Comparison of ENCODE assay signal across 9 mouse cellular contexts in genomic region chr8:123155177-123155576, GRCm38 (mm10). TPM values are rescaled to one million over a fixed set of nuclear protein-coding genes. Genes with fewer than 3 reads are reported as not detected.
DNase-seq lines count a peak whose midpoint lies in the region; ATAC-seq and TF ChIP-seq lines count a peak whose summit lies in the region.
"Had no signal": no experiment of that assay in that cellular context is flagged by ENCODE, and none has a peak within 500 bp of the region (broad histone marks: within the 10 kb centered on the region; RNA-seq: fewer than 3 reads in every experiment).

No protein-coding gene starts in this region.

- no peak overlapping the region for H3K4me3 ChIP-seq in forebrain, postnatal 0 days (ENCODE audit: low read depth, low read length)
- H3K4me3 ChIP-seq in forebrain, embryonic 10.5 days = no peak overlapping the region
- H3K4me3 ChIP-seq in midbrain, embryonic 11.5 days (ENCODE audit: low read depth, low read length) = no peak overlapping the region
- no peak overlapping the region for H3K4me3 ChIP-seq in midbrain, embryonic 13.5 days (replicated peaks)

- peak; percentile 53 for TF ChIP-seq CTCF in forebrain, postnatal 0 days (IDR thresholded peaks at IDR 0.05; ENCODE audit: low read depth)

- no peak overlapping the region for H3K4me2 ChIP-seq in forebrain, postnatal 0 days (ENCODE audit: low read depth)
- no peak overlapping the region for H3K4me2 ChIP-seq in midbrain, embryonic 11.5 days
- no peak overlapping the region for H3K4me2 ChIP-seq in midbrain, embryonic 13.5 days (replicated peaks)

- no peak overlapping the region for H3K9ac ChIP-seq in forebrain, postnatal 0 days
- H3K9ac ChIP-seq in midbrain, embryonic 11.5 days (ENCODE audit: low read length) = no peak overlapping the region
- no peak overlapping the region for H3K9ac ChIP-seq in midbrain, embryonic 13.5 days (replicated peaks)

- H3K27ac ChIP-seq in forebrain, postnatal 0 days (ENCODE audit: low read depth, low read length) = no peak overlapping the region
- H3K27ac ChIP-seq in forebrain, embryonic 10.5 days = no peak overlapping the region
- no peak overlapping the region for H3K27ac ChIP-seq in midbrain, embryonic 11.5 days (ENCODE audit: low read depth, low read length)
- no peak overlapping the region for H3K27ac ChIP-seq in midbrain, embryonic 13.5 days

- DNase-seq in forebrain, postnatal 0 days = no peak
- DNase-seq in forebrain, embryonic 10.5 days (ENCODE audit: extremely low spot score, low spot score) = no peak
- DNase-seq in midbrain, embryonic 11.5 days (ENCODE audit: low spot score, missing footprints) = peak; percentile 60
- DNase-seq in kidney, postnatal 25 days = peak; percentile 32 to 57
- DNase-seq in retina, postnatal 1 day = peak; percentile 38
- no peak for DNase-seq in layer of hippocampus, postnatal 14 days (ENCODE audit: low spot score in 2 of 2)

- H3K4me1 ChIP-seq in forebrain, postnatal 0 days (ENCODE audit: insufficient read depth) = no peaks in the 10 kb centered on the region
- peaks cover 34% of the 10 kb centered on the region for H3K4me1 ChIP-seq in forebrain, embryonic 10.5 days
- H3K4me1 ChIP-seq in midbrain, embryonic 11.5 days (ENCODE audit: control insufficient read depth, insufficient read depth, low read length) = peaks cover 4% of the 10 kb centered on the region; the same call in 1 of the 2 replicates
- 0 out of 2 replicates have a peak, but pooled peaks cover 6% of the 10 kb centered on the region for H3K4me1 ChIP-seq in midbrain, embryonic 13.5 days (replicated peaks)

- no peaks in the 10 kb centered on the region for H3K27me3 ChIP-seq in forebrain, postnatal 0 days (ENCODE audit: insufficient read depth, low read length)
- H3K27me3 ChIP-seq in forebrain, embryonic 10.5 days (ENCODE audit: poor library complexity, severe bottlenecking) = no peaks in the 10 kb centered on the region
- no peaks in the 10 kb centered on the region for H3K27me3 ChIP-seq in midbrain, embryonic 11.5 days (ENCODE audit: control insufficient read depth, insufficient read depth, low read length)
- no peaks in the 10 kb centered on the region for H3K27me3 ChIP-seq in midbrain, embryonic 13.5 days

- no peak for ATAC-seq in forebrain, postnatal 0 days
- no peak for ATAC-seq in midbrain, embryonic 11.5 days (ENCODE audit: low FRiP score)
- ATAC-seq in midbrain, embryonic 13.5 days = no peak
- no peak for ATAC-seq in megakaryocyte-erythroid progenitor cell, adult 5-6 weeks (replicated peaks; ENCODE audit: low FRiP score, low TSS enrichment, poor library complexity, severe bottlenecking)

- H3K9me3 ChIP-seq in forebrain, postnatal 0 days (ENCODE audit: low read length) = no peaks in the 10 kb centered on the region
- H3K9me3 ChIP-seq in forebrain, embryonic 10.5 days = no peaks in the 10 kb centered on the region
- H3K9me3 ChIP-seq in midbrain, embryonic 11.5 days (ENCODE audit: control insufficient read depth, low read length) = no peaks in the 10 kb centered on the region
- no peaks in the 10 kb centered on the region for H3K9me3 ChIP-seq in midbrain, embryonic 13.5 days

- WGBS in forebrain, postnatal 0 days = 78% methylated on average over 5 of the region's 5 CpGs
- WGBS in forebrain, embryonic 10.5 days = 72% methylated on average over 5 of the region's 5 CpGs
- WGBS in midbrain, embryonic 11.5 days = 80% methylated on average over 5 of the region's 5 CpGs
- 88% methylated on average over 5 of the region's 5 CpGs for WGBS in midbrain, embryonic 13.5 days

- H3K36me3 ChIP-seq in forebrain, postnatal 0 days (ENCODE audit: insufficient read depth) = no peaks in the 10 kb centered on the region
- no peaks in the 10 kb centered on the region for H3K36me3 ChIP-seq in forebrain, embryonic 10.5 days (replicated peaks)
- H3K36me3 ChIP-seq in midbrain, embryonic 11.5 days (ENCODE audit: control insufficient read depth, insufficient read depth, low read length) = no peaks in the 10 kb centered on the region
- no peaks in the 10 kb centered on the region for H3K36me3 ChIP-seq in midbrain, embryonic 13.5 days

RNA-seq across cellular contexts. Expression of gene Sult5a1, which starts 2.9 kb away (rescaled TPM):
- total RNA-seq in forebrain, postnatal 0 days (2014; rRNA removed) = 0.71 and 5.0 TPM in 2 replicates
- 0.89 and 0.96 TPM in 2 replicates for polyA plus RNA-seq in forebrain, postnatal 0 days (2015; fragmentation: Nextera tagmentation; extraction: Ambion mirVana)
- 2.2 and 2.7 TPM in 2 replicates for polyA plus RNA-seq in forebrain, embryonic 10.5 days (2016; fragmentation: Nextera tagmentation; extraction: Ambion mirVana)
- 2.9 and 3.2 TPM in 2 replicates for polyA plus RNA-seq in midbrain, embryonic 11.5 days (2014; fragmentation: Nextera tagmentation; extraction: Ambion mirVana)
- 0.77 and 1.0 TPM in 2 replicates for polyA plus RNA-seq in midbrain, embryonic 13.5 days (2015; fragmentation: Nextera tagmentation; extraction: Ambion mirVana)
- total RNA-seq in megakaryocyte-erythroid progenitor cell, adult 5-6 weeks (2014; fragmentation: Nextera tagmentation) = not detected in 2 replicates
- not detected in 2 replicates for total RNA-seq in megakaryocyte-erythroid progenitor cell, adult 5-6 weeks (2017)
- total RNA-seq in layer of hippocampus, postnatal 14 days (2021) = 1 to 10 TPM; 2.2 to 2.9 TPM

RNA-seq across cellular contexts. Expression of gene Dpep1, which starts 30.9 kb away (rescaled TPM):
- total RNA-seq in forebrain, postnatal 0 days (2014; rRNA removed) = 0.15 and 0.57 TPM in 2 replicates
- polyA plus RNA-seq in forebrain, postnatal 0 days (2015; fragmentation: Nextera tagmentation; extraction: Ambion mirVana) = 0.23 and 0.46 TPM in 2 replicates
- 10.1 and 11.4 TPM in 2 replicates for polyA plus RNA-seq in forebrain, embryonic 10.5 days (2016; fragmentation: Nextera tagmentation; extraction: Ambion mirVana)
- 1.7 and 2.2 TPM in 2 replicates for polyA plus RNA-seq in midbrain, embryonic 11.5 days (2014; fragmentation: Nextera tagmentation; extraction: Ambion mirVana)
- not detected in 2 replicates for polyA plus RNA-seq in midbrain, embryonic 13.5 days (2015; fragmentation: Nextera tagmentation; extraction: Ambion mirVana)
- not detected in 2 replicates for total RNA-seq in megakaryocyte-erythroid progenitor cell, adult 5-6 weeks (2014; fragmentation: Nextera tagmentation)
- total RNA-seq in megakaryocyte-erythroid progenitor cell, adult 5-6 weeks (2017) = not detected in 2 replicates
- under 1 TPM; 0.50 to 0.71 TPM for total RNA-seq in layer of hippocampus, postnatal 14 days (2021)
- total RNA-seq: ES-E14 had no signal

RNA-seq across cellular contexts. Expression of gene Cpne7, which starts 38.0 kb away (rescaled TPM):
- 30.2 and 32.6 TPM in 2 replicates for total RNA-seq in forebrain, postnatal 0 days (2014; rRNA removed)
- 13.5 and 25.0 TPM in 2 replicates for polyA plus RNA-seq in forebrain, postnatal 0 days (2015; fragmentation: Nextera tagmentation; extraction: Ambion mirVana)
- polyA plus RNA-seq in forebrain, embryonic 10.5 days (2016; fragmentation: Nextera tagmentation; extraction: Ambion mirVana) = 0.94 and 1.3 TPM in 2 replicates
- polyA plus RNA-seq in midbrain, embryonic 11.5 days (2014; fragmentation: Nextera tagmentation; extraction: Ambion mirVana) = 0.07 TPM in 1 of 2 replicates, not detected in the other
- polyA plus RNA-seq in midbrain, embryonic 13.5 days (2015; fragmentation: Nextera tagmentation; extraction: Ambion mirVana) = 1.6 and 1.9 TPM in 2 replicates
- 1.5 and 2.3 TPM in 2 replicates for total RNA-seq in megakaryocyte-erythroid progenitor cell, adult 5-6 weeks (2014; fragmentation: Nextera tagmentation)
- 1.0 and 1.2 TPM in 2 replicates for total RNA-seq in megakaryocyte-erythroid progenitor cell, adult 5-6 weeks (2017)
- total RNA-seq in layer of hippocampus, postnatal 14 days (2021) = 100 to 1,000 TPM; 319 to 359 TPM

RNA-seq across cellular contexts. Expression of gene Rpl13, which starts 53.0 kb away (rescaled TPM):
- 2,315 and 2,714 TPM in 2 replicates for total RNA-seq in forebrain, postnatal 0 days (2014; rRNA removed)
- polyA plus RNA-seq in forebrain, postnatal 0 days (2015; fragmentation: Nextera tagmentation; extraction: Ambion mirVana) = 944 and 1,242 TPM in 2 replicates
- polyA plus RNA-seq in forebrain, embryonic 10.5 days (2016; fragmentation: Nextera tagmentation; extraction: Ambion mirVana) = 1,382 and 1,410 TPM in 2 replicates
- 1,312 and 1,403 TPM in 2 replicates for polyA plus RNA-seq in midbrain, embryonic 11.5 days (2014; fragmentation: Nextera tagmentation; extraction: Ambion mirVana)
- polyA plus RNA-seq in midbrain, embryonic 13.5 days (2015; fragmentation: Nextera tagmentation; extraction: Ambion mirVana) = 776 and 798 TPM in 2 replicates
- total RNA-seq in megakaryocyte-erythroid progenitor cell, adult 5-6 weeks (2014; fragmentation: Nextera tagmentation) = 2,414 and 2,637 TPM in 2 replicates
- total RNA-seq in megakaryocyte-erythroid progenitor cell, adult 5-6 weeks (2017) = 3,345 and 3,531 TPM in 2 replicates
- 100 to 1,000 TPM; 390 to 435 TPM for total RNA-seq in layer of hippocampus, postnatal 14 days (2021)

RNA-seq across cellular contexts. Expression of gene Chmp1a, which starts 57.4 kb away (rescaled TPM):
- 207 and 211 TPM in 2 replicates for total RNA-seq in forebrain, postnatal 0 days (2014; rRNA removed)
- polyA plus RNA-seq in forebrain, postnatal 0 days (2015; fragmentation: Nextera tagmentation; extraction: Ambion mirVana) = 247 and 251 TPM in 2 replicates
- polyA plus RNA-seq in forebrain, embryonic 10.5 days (2016; fragmentation: Nextera tagmentation; extraction: Ambion mirVana) = 137 and 144 TPM in 2 replicates
- polyA plus RNA-seq in midbrain, embryonic 11.5 days (2014; fragmentation: Nextera tagmentation; extraction: Ambion mirVana) = 92.7 and 104 TPM in 2 replicates
- polyA plus RNA-seq in midbrain, embryonic 13.5 days (2015; fragmentation: Nextera tagmentation; extraction: Ambion mirVana) = 196 and 212 TPM in 2 replicates
- 44.4 and 57.1 TPM in 2 replicates for total RNA-seq in megakaryocyte-erythroid progenitor cell, adult 5-6 weeks (2014; fragmentation: Nextera tagmentation)
- total RNA-seq in megakaryocyte-erythroid progenitor cell, adult 5-6 weeks (2017) = 25.8 and 34.0 TPM in 2 replicates
- total RNA-seq in layer of hippocampus, postnatal 14 days (2021) = 100 to 1,000 TPM; 114 to 131 TPM

Comparison
In these comparisons a context has a peak if more than half of its experiments do, and no peak if none do; other contexts are left out.
1. DNase-seq: peak in midbrain, embryonic 11.5 days (single experiment), kidney, postnatal 25 days (2 of 2) and retina, postnatal 1 day (single experiment); none in forebrain, postnatal 0 days (single experiment), forebrain, embryonic 10.5 days (single experiment) and layer of hippocampus, postnatal 14 days (0 of 2).